Mouse (Mus musculus) stomach, embryonic 14.5 days (tissue): ENCODE measurements around the gene Slc17a4. TPM values are rescaled to one million over a fixed set of nuclear protein-coding genes. Genes with fewer than 3 reads are reported as not detected.

Source experiments
- ATAC-seq: fragments of 200-750 bp; cut with Nextera tagmentation; 2 replicates; pipeline ENCODE4 v1.8.0; 2017; ENCODE audit warnings: low read depth, moderate TSS enrichment; ENCODE audit not compliant: insufficient number of reproducible peaks, insufficient read depth, low FRiP score
- H3K27ac ChIP-seq: fragments of 300-500 bp; sonication (generic); 2 replicates; pipeline ENCODE4 v1.5.1; 2014; ENCODE audit warnings: mild to moderate bottlenecking, low read length, moderate library complexity, mixed read lengths
- H3K27me3 ChIP-seq: fragments of 300-500 bp; sonication (generic); 2 replicates; pipeline ENCODE4 v1.6.1; 2014; ENCODE audit warnings: low read length, control low read depth, mixed read lengths; ENCODE audit not compliant: control insufficient read depth, insufficient read depth
- H3K36me3 ChIP-seq: fragments of 300-500 bp; sonication (generic); 2 replicates; pipeline ENCODE4 v1.6.1; 2014; ENCODE audit warnings: mild to moderate bottlenecking, control low read depth, low read length, moderate library complexity, mixed read lengths; ENCODE audit not compliant: control insufficient read depth, insufficient read depth
- H3K4me1 ChIP-seq: fragments of 300-500 bp; sonication (generic); 2 replicates; pipeline ENCODE4 v1.6.1; 2014; ENCODE audit warnings: low read length, control low read depth, mixed read lengths; ENCODE audit not compliant: control insufficient read depth, insufficient read depth
- H3K4me2 ChIP-seq: fragments of 300-500 bp; sonication (generic); replicated peaks from 2 replicates; pipeline ENCODE4 v1.6.1; 2014; ENCODE audit warnings: low read depth, low read length, control low read depth
- H3K4me3 ChIP-seq: fragments of 300-500 bp; sonication (generic); 2 replicates; pipeline ENCODE4 v1.5.1; 2014; ENCODE audit warnings: low read depth, low read length, control low read depth
- H3K9ac ChIP-seq: fragments of 300-500 bp; sonication (generic); replicated peaks from 2 replicates; pipeline ENCODE4 v1.6.1; 2014; ENCODE audit warnings: low read depth, mild to moderate bottlenecking, control low read depth, low read length, moderate library complexity, mixed read lengths
- H3K9me3 ChIP-seq: fragments of 300-500 bp; sonication (generic); 2 replicates; pipeline ENCODE4 v1.6.1; 2016; ENCODE audit warnings: low read depth, low read length, control low read depth; ENCODE audit not compliant: control insufficient read depth
- WGBS: fragments of 180-500 bp; shearing (Covaris S2); extraction: QIAGEN DNeasy Blood & Tissue Kit; methylation state at CpG from one replicate; pipeline ENCODE4 v1.1.7; 2014; 5-methylcytosine and 5-hydroxymethylcytosine counted together
- polyA plus RNA-seq: library from polyadenylated mRNA; unstranded; fragments of >200 nt; fragmentation: Nextera tagmentation; extraction: Ambion mirVana; gene quantifications from 2 replicates; pipeline ENCODE4 v1.2.1, GENCODE M21; 2014

The Slc17a4 gene
- polyA plus RNA-seq, 1 experiment from 2014 or later: 0.85 TPM

DNA sequence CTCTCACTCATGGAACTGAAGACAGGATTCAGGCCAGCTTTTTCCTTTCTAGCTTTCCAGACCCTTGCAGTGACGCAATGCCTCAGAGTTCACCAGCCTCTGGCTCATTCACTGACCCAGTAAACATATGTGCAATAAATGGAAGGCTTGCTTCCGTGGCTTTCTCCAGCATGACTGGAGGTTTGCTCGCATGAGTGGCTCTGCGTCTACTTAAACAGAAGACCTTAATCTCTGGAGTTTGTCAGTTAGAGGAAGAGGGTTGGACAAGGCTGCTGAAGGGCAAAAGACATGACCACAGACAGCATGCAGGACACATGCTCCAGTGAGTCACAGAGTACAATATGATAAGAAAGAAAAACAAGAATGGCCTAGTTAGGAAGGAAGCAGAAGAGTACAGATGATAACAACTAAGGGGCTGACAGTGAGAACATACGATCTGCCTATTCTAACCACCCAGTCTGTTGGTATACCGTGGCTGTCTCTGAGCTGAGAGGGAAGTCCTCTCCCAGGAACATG, 960 bp downstream of the Slc17a4 start:
- no peaks in the 10 kb centered on the region for H3K9me3 ChIP-seq
- no peak for ATAC-seq
- H3K36me3 ChIP-seq: no peaks in the 10 kb centered on the region
- H3K27me3 ChIP-seq: no peaks in the 10 kb centered on the region
- H3K4me2 ChIP-seq: no peak overlapping the region
- H3K9ac ChIP-seq: no peak overlapping the region
- WGBS: 52% methylated on average over 6 of the region's 6 CpGs
- H3K4me1 ChIP-seq: 0 out of 2 replicates have a peak, but pooled peaks cover 5% of the 10 kb centered on the region
- H3K27ac ChIP-seq: no peak overlapping the region
- H3K4me3 ChIP-seq: no peak overlapping the region

DNA sequence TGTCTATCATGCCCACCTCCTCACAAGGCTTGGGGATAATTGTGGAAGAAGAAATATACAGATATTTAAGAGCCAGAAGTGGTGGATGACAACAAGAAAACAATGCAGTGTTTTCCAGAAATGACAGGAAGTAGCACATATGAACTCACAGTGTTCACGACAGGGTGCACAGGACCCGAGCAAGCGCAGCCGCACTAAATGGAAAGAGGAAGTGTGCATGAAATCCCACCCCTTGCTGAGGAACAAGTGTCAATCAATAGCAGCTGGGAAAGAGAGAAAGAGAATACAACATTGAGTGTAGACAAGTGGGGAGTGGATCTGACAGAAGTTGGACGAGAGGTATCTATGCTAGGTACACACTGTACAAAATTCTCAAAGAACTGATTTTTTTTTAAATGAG, 3.5 kb downstream of the Slc17a4 start:
- no peaks in the 10 kb centered on the region for H3K9me3 ChIP-seq
- H3K4me2 ChIP-seq: no peak overlapping the region
- no peak for ATAC-seq
- H3K27me3 ChIP-seq: no peaks in the 10 kb centered on the region
- 89% methylated on average over 5 of the region's 5 CpGs for WGBS
- no peak overlapping the region for H3K9ac ChIP-seq
- 0 out of 2 replicates have a peak, but pooled peaks cover 5% of the 10 kb centered on the region for H3K4me1 ChIP-seq
- H3K27ac ChIP-seq: no peak overlapping the region
- no peaks in the 10 kb centered on the region for H3K36me3 ChIP-seq
- H3K4me3 ChIP-seq: no peak overlapping the region

DNA sequence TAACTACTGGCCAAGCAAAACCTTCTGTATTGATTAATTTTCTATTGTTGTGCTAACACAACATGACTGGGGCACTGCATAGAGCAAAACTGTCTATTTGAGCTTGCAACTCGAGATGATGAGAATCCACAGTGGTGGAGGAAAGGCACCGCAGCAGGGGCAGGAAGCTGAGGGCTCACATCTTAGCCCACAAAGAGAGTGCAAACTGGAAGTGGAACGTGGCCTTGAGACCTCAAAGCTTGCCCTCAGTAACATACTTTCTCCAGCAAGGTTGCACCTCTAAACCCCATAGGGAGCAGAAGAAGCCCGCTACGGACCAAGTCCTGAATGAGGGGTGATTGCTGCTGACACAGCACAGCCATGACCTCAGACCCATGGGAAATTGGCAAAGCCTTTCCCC, 4.7 kb downstream of the Slc17a4 start:
- no peaks in the 10 kb centered on the region for H3K36me3 ChIP-seq
- H3K27me3 ChIP-seq: no peaks in the 10 kb centered on the region
- WGBS: 78% methylated on average over 5 of the region's 5 CpGs
- ATAC-seq: no peak
- H3K4me1 ChIP-seq: 0 out of 2 replicates have a peak, but pooled peaks cover under 1% of the 10 kb centered on the region
- H3K27ac ChIP-seq: no peak overlapping the region
- no peak overlapping the region for H3K9ac ChIP-seq
- H3K4me2 ChIP-seq: no peak overlapping the region
- no peak overlapping the region for H3K4me3 ChIP-seq
- no peaks in the 10 kb centered on the region for H3K9me3 ChIP-seq

DNA sequence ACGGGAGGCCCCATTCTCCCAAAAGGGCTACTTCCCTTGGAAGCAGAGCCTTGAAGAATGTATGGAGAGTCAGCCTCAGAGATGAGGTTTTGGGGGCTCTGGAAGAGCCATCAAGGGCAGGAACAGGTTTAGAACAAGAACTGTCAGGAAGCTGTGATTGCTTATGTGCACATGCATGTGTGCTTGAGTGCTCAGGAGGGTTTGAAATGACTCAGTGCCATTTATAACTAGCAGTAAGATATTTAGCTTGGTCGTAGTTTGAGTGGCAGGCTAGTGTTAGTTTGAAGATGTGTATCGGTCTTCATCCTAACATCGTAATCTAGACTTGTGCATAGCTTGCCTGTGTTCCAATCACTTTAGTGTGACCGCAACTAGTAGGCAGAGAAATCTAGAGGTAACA, 7.9 kb downstream of the Slc17a4 start:
- ATAC-seq: no peak
- no peak overlapping the region for H3K4me3 ChIP-seq
- H3K27ac ChIP-seq: no peak overlapping the region
- no peaks in the 10 kb centered on the region for H3K27me3 ChIP-seq
- no peaks in the 10 kb centered on the region for H3K4me1 ChIP-seq
- H3K9ac ChIP-seq: no peak overlapping the region
- H3K4me2 ChIP-seq: no peak overlapping the region
- H3K36me3 ChIP-seq: no peaks in the 10 kb centered on the region
- 92% methylated on average over 5 of the region's 5 CpGs for WGBS
- H3K9me3 ChIP-seq: no peaks in the 10 kb centered on the region

DNA sequence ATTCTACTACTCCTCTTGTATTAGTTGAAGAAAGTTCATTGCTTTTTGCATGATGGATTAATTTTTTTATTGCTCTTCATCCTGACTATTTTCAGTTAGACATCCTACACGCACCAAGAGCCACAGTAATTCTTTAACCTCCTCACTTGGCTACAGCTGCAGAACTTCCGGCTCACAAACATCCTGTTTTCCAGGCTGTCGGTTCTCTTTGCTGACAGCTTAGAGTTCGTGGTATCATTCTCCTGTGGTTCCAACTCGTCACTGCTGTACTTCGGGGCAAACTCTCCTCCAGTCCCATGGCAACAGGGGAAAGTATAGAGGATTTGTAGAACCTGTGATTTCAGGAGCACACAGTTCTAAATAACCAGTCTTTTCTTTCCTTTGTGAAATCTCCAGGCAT, 16.6 kb downstream of the Slc17a4 start:
- no peaks in the 10 kb centered on the region for H3K9me3 ChIP-seq
- no peaks in the 10 kb centered on the region for H3K4me1 ChIP-seq
- H3K27ac ChIP-seq: no peak overlapping the region
- no peaks in the 10 kb centered on the region for H3K36me3 ChIP-seq
- WGBS: 55% methylated on average over 6 of the region's 6 CpGs
- H3K4me3 ChIP-seq: no peak overlapping the region
- H3K9ac ChIP-seq: no peak overlapping the region
- no peak overlapping the region for H3K4me2 ChIP-seq
- ATAC-seq: no peak
- no peaks in the 10 kb centered on the region for H3K27me3 ChIP-seq

DNA sequence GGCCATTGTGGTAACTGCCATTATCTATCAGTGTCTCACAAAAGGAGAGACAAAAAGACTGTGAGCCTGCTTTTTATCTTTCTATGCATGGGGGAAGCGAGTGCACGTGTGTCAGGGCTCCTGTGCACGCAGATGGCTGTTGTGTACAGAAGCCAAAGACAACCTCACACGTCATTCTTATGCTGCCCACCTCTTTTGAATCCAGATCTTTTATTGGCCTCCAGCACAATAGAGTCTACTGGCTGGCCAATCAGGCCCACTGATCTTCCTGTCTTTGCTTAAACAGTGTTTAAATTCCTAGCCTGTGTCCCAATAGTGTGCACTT, 21.6 kb downstream of the Slc17a4 start:
- no peaks in the 10 kb centered on the region for H3K4me1 ChIP-seq
- no peaks in the 10 kb centered on the region for H3K36me3 ChIP-seq
- WGBS: 54% methylated on average over 4 of the region's 4 CpGs
- H3K4me3 ChIP-seq: no peak overlapping the region
- no peak for ATAC-seq
- H3K9me3 ChIP-seq: no peaks in the 10 kb centered on the region
- no peak overlapping the region for H3K4me2 ChIP-seq
- H3K9ac ChIP-seq: no peak overlapping the region
- no peaks in the 10 kb centered on the region for H3K27me3 ChIP-seq
- no peak overlapping the region for H3K27ac ChIP-seq

DNA sequence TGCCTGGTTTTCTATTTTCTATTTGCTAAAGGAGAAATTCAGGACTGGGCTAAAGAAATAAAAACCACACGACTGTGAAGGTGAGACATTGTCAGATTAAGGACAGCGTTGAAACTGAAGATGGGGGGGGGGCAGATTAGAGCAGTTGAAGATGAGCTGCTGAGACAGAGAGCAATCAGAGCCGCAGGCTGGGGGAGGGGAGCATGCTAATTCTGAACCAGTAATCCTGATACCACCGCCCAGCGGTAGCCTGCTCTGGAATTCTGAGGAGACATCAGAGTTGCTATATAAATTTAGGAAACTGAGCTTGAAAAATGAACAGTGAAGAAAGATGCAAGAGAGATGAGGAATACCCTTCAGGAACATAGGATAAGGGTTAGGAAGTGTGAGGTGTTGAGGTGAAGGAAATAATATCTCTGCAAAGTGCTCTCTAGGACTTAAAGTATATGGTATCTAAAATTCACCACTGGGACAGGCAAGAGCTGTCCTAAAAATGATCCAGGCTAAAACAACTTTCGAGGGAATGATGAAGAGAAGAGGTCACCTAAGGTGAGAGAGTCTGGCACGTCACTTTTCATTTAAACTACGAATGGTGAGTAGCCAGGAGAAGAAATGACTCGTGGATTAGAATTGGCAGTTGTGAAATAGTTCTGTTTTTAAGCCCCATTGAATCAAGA, 22.1 kb downstream of the Slc17a4 start:
- Histone ChIP-seq H3K27ac (no peak overlapping the region), H3K4me2 (no peak overlapping the region), H3K36me3 (no peaks in the 10 kb centered on the region), H3K9me3 (no peaks in the 10 kb centered on the region), H3K27me3 (no peaks in the 10 kb centered on the region), H3K4me1 (no peaks in the 10 kb centered on the region), H3K9ac (no peak overlapping the region), H3K4me3 (no peak overlapping the region)
- no peak for ATAC-seq
- 28% methylated on average over 9 of the region's 9 CpGs for WGBS

DNA sequence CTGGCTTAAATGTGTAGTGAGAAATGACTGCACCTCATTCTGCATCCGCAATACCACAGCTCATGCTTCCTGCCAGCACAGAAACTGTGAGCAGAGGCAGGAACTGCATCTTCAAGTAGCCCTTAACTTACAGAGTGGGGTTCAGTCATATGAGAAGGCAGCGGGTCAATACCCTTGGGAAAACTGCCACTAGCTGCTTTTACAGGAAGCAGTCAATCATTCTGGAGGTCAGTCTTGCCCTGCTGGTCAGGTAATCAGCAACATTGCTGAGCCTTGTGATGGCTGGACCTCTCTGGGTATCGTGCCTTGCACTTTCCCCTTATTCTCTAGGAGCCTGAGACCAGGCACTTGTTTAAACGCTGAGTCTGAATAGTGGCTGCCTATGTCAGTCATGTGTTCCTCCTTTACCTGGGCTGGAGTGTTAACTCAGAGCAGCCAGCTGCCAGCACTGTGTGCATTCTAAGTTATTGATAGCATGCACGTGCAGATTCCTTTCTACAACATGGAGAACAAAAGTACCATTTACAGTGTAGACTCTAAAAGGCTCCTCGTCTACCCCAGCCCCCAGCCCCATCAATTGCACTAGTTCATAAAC, 25.7 kb downstream of the Slc17a4 start:
- Histone ChIP-seq H3K27me3 (no peaks in the 10 kb centered on the region), H3K4me1 (no peaks in the 10 kb centered on the region), H3K9ac (no peak overlapping the region), H3K4me2 (no peak overlapping the region), H3K4me3 (no peak overlapping the region), H3K9me3 (no peaks in the 10 kb centered on the region), H3K36me3 (no peaks in the 10 kb centered on the region), H3K27ac (no peak overlapping the region)
- WGBS: 45% methylated on average over 6 of the region's 6 CpGs
- ATAC-seq: peak; percentile 18; the same call in 1 of the 2 replicates
